Mouse (Mus musculus): ENCODE measurements around the gene 2610001J05Rik.

The 2610001J05Rik gene

DNA sequence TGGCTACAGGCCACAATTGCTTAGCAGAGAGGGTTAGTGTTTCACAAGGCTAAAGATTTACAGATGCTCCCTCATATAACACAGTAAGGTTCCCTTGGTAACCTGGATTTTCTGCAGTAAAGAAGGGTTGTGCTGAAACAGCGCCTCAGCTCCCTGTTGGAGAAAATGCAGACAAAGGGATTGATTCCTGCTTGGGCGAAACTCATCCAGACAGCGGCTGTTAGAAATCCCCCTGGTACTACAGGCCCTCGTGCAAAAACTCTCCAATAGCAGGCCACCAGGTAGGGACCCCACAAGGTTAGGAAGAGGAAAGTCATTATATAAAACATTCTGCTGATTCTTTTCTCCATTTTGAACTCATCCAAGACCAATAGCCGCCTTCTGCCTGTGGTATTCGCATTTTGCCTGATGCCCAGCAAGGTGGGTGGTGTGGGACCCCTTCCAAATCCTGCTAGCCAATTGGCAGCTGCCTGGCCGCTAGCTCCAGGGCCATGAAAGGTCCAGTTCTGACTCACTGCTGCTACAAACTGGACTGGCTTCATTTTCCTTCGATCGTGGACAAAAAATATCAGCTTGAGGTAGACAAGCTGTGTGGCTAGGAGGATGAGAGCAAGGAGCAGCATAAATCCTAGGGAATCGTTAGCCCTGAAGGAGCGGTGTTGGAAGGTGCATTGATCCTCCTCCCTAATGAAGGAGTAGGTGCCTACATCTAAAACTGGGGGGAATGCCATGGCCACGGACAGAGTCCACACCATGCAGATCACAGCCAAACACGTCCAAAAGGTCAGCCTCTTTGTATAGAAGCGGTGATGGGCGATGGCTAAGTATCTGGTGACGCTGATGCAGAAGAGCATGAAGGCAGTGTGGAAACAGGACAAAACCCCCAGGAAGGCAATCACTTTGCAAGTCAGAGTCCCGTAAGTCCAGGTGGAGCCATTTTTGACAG is 35.3 kb downstream of the 2610001J05Rik start:
- no peak for DNase-seq (ENCODE audit: low spot score)

- no peak for DNase-seq (ENCODE audit: low spot score)
These were observed 38.5 kb downstream of the 2610001J05Rik start for GRCm38 (mm10) chr6:13832770-13833169.

- no peak for DNase-seq (ENCODE audit: low spot score)
These were observed 42.4 kb downstream of the 2610001J05Rik start for GRCm38 (mm10) chr6:13828877-13829276.

Data from urinary bladder, postnatal 14 days (tissue).